Mouse (Mus musculus): ENCODE measurements around the gene Sigirr. TPM values are rescaled to one million over a fixed set of nuclear protein-coding genes. Genes with fewer than 3 reads are reported as not detected.

The Sigirr gene
- polyA plus RNA-seq, 1 experiment from 2014 or later = 2.2 TPM

GRCm38 (mm10) chr7:141052421-141052820 is 48.0 kb downstream of the Sigirr start:
- no peak overlapping the region for H3K27ac ChIP-seq (replicated peaks)
- DNase-seq (ENCODE audit: low spot score) = no peak
- WGBS = 86% methylated on average over 2 of the region's 2 CpGs
- no peaks in the 10 kb centered on the region for H3K27me3 ChIP-seq (replicated peaks; ENCODE audit: low read depth, poor library complexity, severe bottlenecking)
- H3K4me3 ChIP-seq = no peak overlapping the region
- peaks cover 17% of the 10 kb centered on the region for H3K36me3 ChIP-seq (replicated peaks)
- H3K9me3 ChIP-seq = peaks cover 3% of the 10 kb centered on the region; the same call in 1 of the 2 replicates
- H3K4me1 ChIP-seq = peaks cover 13% of the 10 kb centered on the region

GRCm38 (mm10) chr7:141052016-141052415 is 48.4 kb downstream of the Sigirr start:
- Histone ChIP-seq H3K27ac (replicated peaks) (no peak overlapping the region), H3K4me1 (peaks cover 18% of the 10 kb centered on the region)
- WGBS = 93% methylated on average over 4 of the region's 4 CpGs

GRCm38 (mm10) chr7:141051060-141051685 is 49.2 kb downstream of the Sigirr start:
- Histone ChIP-seq H3K27ac (replicated peaks) (no peak overlapping the region), H3K36me3 (replicated peaks) (peaks cover 7% of the 10 kb centered on the region), H3K27me3 (replicated peaks; ENCODE audit: low read depth, poor library complexity, severe bottlenecking) (no peaks in the 10 kb centered on the region), H3K4me3 (no peak overlapping the region), H3K4me1 (peaks cover 20% of the 10 kb centered on the region), H3K9me3 (peaks cover 3% of the 10 kb centered on the region; the same call in 1 of the 2 replicates)
- 70% methylated on average over 17 of the region's 17 CpGs for WGBS
- DNase-seq (ENCODE audit: low spot score) = no peak

More at GRCm38 (mm10) chr7:141052016-141052415, 48.4 kb downstream of the Sigirr start:
- Histone ChIP-seq H3K4me3 (no peak overlapping the region), H3K36me3 (replicated peaks) (peaks cover 13% of the 10 kb centered on the region), H3K27me3 (replicated peaks; ENCODE audit: low read depth, poor library complexity, severe bottlenecking) (no peaks in the 10 kb centered on the region), H3K9me3 (peaks cover 3% of the 10 kb centered on the region; the same call in 1 of the 2 replicates)
- DNase-seq (ENCODE audit: low spot score) = no peak

- Histone ChIP-seq H3K4me1 (peaks cover 20% of the 10 kb centered on the region), H3K27me3 (replicated peaks; ENCODE audit: low read depth, poor library complexity, severe bottlenecking) (no peaks in the 10 kb centered on the region), H3K36me3 (replicated peaks) (no peaks in the 10 kb centered on the region), H3K4me3 (no peak overlapping the region), H3K9me3 (no peaks in the 10 kb centered on the region), H3K27ac (replicated peaks) (0 out of 2 replicates have a peak overlapping the region, but pooled peaks have one; percentile 40)
- 79% methylated on average over 2 of the region's 2 CpGs for WGBS
- DNase-seq (ENCODE audit: low spot score) = no peak
Observed at GRCm38 (mm10) chr7:141049326-141049725, 51.0 kb downstream of the Sigirr start.

- H3K36me3 ChIP-seq (replicated peaks) = no peaks in the 10 kb centered on the region
- DNase-seq (ENCODE audit: low spot score) = peak; percentile 93
- no peaks in the 10 kb centered on the region for H3K27me3 ChIP-seq (replicated peaks; ENCODE audit: low read depth, poor library complexity, severe bottlenecking)
- peaks cover 20% of the 10 kb centered on the region for H3K4me1 ChIP-seq
- peak overlapping the region; percentile 58 for H3K4me3 ChIP-seq
- no peaks in the 10 kb centered on the region for H3K9me3 ChIP-seq
- WGBS = 11% methylated on average over 21 of the region's 21 CpGs
- peak overlapping the region; percentile 40 for H3K27ac ChIP-seq (replicated peaks)
Observed at GRCm38 (mm10) chr7:141048226-141049218, 51.9 kb downstream of the Sigirr start.

- H3K4me1 ChIP-seq = peaks cover 24% of the 10 kb centered on the region
- H3K4me3 ChIP-seq = peak overlapping the region; percentile 58
- WGBS = 7% methylated on average over 19 of the region's 19 CpGs
- H3K27me3 ChIP-seq (replicated peaks; ENCODE audit: low read depth, poor library complexity, severe bottlenecking) = no peaks in the 10 kb centered on the region
- H3K36me3 ChIP-seq (replicated peaks) = no peaks in the 10 kb centered on the region
- peak; percentile 57 for DNase-seq (ENCODE audit: low spot score)
- no peaks in the 10 kb centered on the region for H3K9me3 ChIP-seq
- peak overlapping the region; percentile 40 for H3K27ac ChIP-seq (replicated peaks)
Observed at GRCm38 (mm10) chr7:141047581-141048225, 52.7 kb downstream of the Sigirr start.

GRCm38 (mm10) chr7:141046931-141047580 is 53.3 kb downstream of the Sigirr start:
- Histone ChIP-seq H3K9me3 (no peaks in the 10 kb centered on the region), H3K4me1 (peaks cover 27% of the 10 kb centered on the region), H3K27me3 (replicated peaks; ENCODE audit: low read depth, poor library complexity, severe bottlenecking) (no peaks in the 10 kb centered on the region), H3K27ac (replicated peaks) (0 out of 2 replicates have a peak overlapping the region, but pooled peaks have one; percentile 24), H3K36me3 (replicated peaks) (no peaks in the 10 kb centered on the region), H3K4me3 (peak overlapping the region; percentile 58; the same call in 1 of the 2 replicates)
- 78% methylated on average over 6 of the region's 6 CpGs for WGBS
- DNase-seq (ENCODE audit: low spot score) = no peak

- 43% methylated on average over 4 of the region's 4 CpGs for WGBS
- H3K36me3 ChIP-seq (replicated peaks) = no peaks in the 10 kb centered on the region
- no peaks in the 10 kb centered on the region for H3K27me3 ChIP-seq (replicated peaks; ENCODE audit: low read depth, poor library complexity, severe bottlenecking)
- H3K4me3 ChIP-seq = no peak overlapping the region
- peaks cover 19% of the 10 kb centered on the region for H3K4me1 ChIP-seq
- DNase-seq (ENCODE audit: low spot score) = peak; percentile 28
- H3K27ac ChIP-seq (replicated peaks) = peak overlapping the region; percentile 44; the same call in 1 of the 2 replicates
- H3K9me3 ChIP-seq = no peaks in the 10 kb centered on the region
Observed at GRCm38 (mm10) chr7:141042539-141042938, 57.8 kb downstream of the Sigirr start.

GRCm38 (mm10) chr7:141041661-141042060 is 58.7 kb downstream of the Sigirr start:
- no peaks in the 10 kb centered on the region for H3K9me3 ChIP-seq
- peak overlapping the region; percentile 65 for H3K27ac ChIP-seq (replicated peaks)
- H3K27me3 ChIP-seq (replicated peaks; ENCODE audit: low read depth, poor library complexity, severe bottlenecking) = no peaks in the 10 kb centered on the region
- 37% methylated on average over 5 of the region's 5 CpGs for WGBS
- peaks cover 11% of the 10 kb centered on the region for H3K4me1 ChIP-seq
- no peaks in the 10 kb centered on the region for H3K36me3 ChIP-seq (replicated peaks)
- no peak overlapping the region for H3K4me3 ChIP-seq
- DNase-seq (ENCODE audit: low spot score) = peak; percentile 42
